Mouse (Mus musculus): ENCODE measurements around the gene Gm45837.

Gm45837 gene

GRCm38 (mm10) chr7:101465392-101465791 is 54.7 kb downstream of the Gm45837 start:
- DNase-seq (ENCODE audit: low spot score), result no peak

DNA sequence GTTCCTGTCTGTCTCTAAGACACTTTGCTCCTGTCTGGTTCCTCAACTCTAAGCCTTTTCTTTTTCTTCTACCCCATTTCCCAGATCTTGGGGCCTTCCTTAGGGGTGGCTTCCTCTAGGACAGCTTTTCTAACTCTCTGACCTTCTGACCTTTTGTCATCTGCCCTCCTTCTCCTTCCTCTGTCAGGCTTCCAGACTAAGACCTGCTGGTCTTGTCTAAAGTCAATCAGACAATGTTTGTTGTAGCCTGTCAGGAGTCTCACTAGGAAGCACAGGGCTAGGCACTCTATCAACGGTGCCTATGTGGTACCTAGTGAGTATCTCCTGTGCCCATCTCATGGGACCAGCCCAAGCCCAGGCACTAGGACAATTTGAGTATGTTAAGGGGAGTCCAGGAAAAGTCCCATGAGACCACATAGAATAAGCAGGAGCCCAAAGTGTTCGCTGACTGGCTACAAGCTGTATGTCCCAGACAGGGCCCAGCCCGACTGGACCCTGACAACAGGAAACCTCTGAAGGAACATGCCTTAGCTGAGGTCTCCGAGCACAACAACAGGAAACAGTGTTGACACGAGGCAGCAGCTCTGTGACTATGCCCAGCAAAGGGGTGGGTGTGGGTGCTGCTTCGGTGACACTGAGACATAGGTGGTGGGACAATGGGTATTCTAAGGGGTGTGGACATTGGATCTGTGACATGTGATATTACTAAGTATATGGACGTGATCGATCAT is 55.3 kb downstream of the Gm45837 start:
- DNase-seq (ENCODE audit: low spot score), result no peak

DNA sequence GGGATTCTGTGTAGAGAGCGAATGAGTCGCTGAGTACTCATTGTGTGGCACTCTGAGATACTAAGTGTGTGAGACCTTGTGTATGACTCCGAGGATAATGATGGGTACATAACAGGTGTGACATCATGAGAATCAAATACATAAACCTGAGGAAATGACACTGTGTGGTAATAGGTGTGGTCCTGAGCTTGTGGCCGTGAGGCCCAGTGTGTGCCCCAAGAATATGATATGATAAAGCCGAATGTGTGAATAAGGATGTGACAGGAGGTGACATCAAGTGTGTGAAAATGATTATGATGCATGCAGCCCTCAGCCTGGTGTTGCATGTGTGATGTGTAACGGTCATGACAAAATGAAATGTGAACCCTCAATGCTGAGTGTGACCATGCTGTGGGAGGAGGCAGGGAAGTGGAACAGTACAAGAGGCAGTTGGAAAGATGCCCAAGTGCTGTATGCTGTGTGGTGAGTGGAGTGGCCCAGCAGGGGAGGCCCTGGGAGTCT is 55.9 kb downstream of the Gm45837 start:
- no peak for DNase-seq (ENCODE audit: low spot score)

GRCm38 (mm10) chr7:101471423-101471822 is 60.7 kb downstream of the Gm45837 start:
- no peak for DNase-seq (ENCODE audit: low spot score)

GRCm38 (mm10) chr7:101471968-101472480 is 61.3 kb downstream of the Gm45837 start:
- no peak for DNase-seq (ENCODE audit: low spot score)

GRCm38 (mm10) chr7:101472598-101473558 is 62.2 kb downstream of the Gm45837 start:
- DNase-seq (ENCODE audit: low spot score), result no peak

- no peak for DNase-seq (ENCODE audit: low spot score)
Observed at GRCm38 (mm10) chr7:101474399-101474811, 63.7 kb downstream of the Gm45837 start.

DNA sequence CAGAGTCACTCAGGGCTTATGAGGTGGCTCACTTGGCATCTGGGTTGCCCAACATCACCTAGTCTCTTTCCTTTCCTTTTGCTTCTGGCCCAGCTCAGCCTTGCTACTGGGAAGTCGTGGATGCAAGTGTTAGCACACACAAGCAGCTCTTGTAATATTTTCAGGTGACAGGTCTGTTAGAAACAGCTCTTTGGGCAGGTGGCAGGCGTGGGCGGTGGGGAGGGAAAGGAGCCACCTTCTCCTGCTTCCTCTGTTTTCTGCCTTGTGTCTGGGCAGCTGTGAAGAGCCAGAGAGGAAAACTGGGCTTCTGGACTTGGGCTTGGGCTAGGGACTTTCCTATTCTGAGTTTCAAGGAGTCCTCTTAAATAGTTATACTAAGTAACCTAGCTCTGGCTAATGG is 65.3 kb downstream of the Gm45837 start:
- DNase-seq (ENCODE audit: low spot score), result no peak

GRCm38 (mm10) chr7:101476493-101476892 is 65.8 kb downstream of the Gm45837 start:
- DNase-seq (ENCODE audit: low spot score), result no peak

- no peak for DNase-seq (ENCODE audit: low spot score)
Observed at GRCm38 (mm10) chr7:101477200-101477599, 66.5 kb downstream of the Gm45837 start.

DNA sequence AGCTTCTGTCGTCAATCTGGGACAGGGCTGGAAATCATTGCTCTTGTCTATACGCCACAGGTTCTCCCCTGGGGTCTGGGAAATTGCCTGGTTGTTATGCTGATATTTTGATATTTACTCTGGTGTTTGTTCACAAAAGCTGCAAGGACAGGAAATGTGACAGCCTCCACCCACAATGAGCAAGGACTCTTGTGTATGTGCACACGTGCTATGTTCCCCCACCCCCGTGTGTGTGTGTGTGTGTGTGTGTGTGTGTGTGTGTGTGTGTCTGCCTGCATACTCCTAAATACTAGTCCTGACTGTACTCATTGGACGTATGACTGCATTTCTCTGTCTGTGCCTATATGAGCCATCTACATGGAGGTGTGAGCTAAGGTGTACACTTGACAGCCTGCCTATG is 67.4 kb downstream of the Gm45837 start:
- DNase-seq (ENCODE audit: low spot score), result no peak

DNA sequence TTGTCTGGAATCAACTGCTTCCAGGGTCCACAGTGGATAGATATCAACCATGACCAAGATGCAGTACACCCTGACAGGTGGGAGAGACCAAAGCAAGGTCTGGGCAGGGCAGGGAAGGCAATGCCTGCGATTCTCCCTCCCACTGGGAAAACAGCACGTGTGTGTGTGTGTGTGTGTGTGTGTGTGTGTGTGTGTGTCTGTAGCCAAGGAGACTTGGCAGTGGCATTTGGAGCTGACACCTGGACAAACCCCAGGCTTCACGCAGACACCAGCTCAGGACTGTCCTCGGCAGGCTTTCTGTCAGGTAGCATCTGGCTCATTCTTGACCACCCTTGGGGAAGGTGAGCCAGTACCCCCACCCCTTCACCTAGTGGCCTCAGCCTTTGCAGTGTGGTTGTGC is 69.2 kb downstream of the Gm45837 start:
- DNase-seq (ENCODE audit: low spot score), result no peak

GRCm38 (mm10) chr7:101480671-101481070 is 70.0 kb downstream of the Gm45837 start:
- no peak for DNase-seq (ENCODE audit: low spot score)

- DNase-seq (ENCODE audit: low spot score), result no peak
Observed at GRCm38 (mm10) chr7:101481872-101482498, 71.3 kb downstream of the Gm45837 start.

DNA sequence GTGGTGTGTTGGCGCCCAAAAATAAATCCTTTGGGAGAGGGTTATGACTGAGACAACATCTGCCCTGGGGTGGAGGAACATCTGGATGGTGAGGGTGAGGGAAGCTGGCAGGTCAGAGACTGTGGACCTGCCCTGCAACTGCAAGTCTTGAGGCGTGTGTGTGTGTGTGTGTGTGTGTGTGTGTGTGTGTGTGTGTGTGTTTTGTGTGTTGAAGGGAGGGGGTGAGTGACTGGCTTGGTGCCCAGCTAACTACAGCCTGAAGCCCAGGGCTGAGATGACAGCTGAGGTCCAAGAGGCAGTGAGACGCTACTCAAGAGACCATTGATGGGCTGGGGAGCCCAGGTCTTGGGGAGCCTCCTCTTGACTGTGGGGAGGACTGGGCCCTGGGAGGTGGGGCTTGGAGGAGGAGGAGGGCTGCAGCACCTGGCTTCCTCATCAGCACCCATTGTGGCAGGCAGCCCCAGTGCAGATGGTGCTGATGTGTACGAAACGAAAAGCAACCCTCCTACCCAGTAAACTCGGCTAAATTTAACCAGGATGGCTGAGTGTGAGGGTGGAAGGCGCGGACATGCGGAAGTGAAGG is 71.9 kb downstream of the Gm45837 start:
- DNase-seq (ENCODE audit: low spot score), result peak; percentile 54

- DNase-seq (ENCODE audit: low spot score), result no peak
Observed at GRCm38 (mm10) chr7:101483498-101484115, 72.9 kb downstream of the Gm45837 start.

DNA sequence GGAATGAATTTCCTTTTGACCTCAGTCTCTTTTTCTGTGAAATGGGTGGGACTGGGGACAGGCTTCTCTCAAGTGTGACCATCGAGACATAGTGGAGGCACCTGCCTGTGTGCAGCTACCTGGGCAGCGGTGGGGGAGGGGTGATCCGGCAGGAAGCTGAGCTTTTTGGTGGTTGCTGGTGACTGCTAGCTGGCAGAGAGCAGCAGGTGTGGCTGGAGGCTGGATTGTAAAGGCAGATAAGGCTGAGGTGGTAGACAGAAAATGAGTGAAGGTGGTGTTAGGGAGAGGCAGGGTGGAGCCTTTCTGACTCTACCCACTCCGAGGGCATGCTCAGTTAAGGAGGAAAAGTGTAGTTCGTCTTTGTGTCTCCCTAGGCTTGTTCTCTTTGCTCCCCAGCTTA is 76.4 kb downstream of the Gm45837 start:
- DNase-seq (ENCODE audit: low spot score), result no peak

DNA sequence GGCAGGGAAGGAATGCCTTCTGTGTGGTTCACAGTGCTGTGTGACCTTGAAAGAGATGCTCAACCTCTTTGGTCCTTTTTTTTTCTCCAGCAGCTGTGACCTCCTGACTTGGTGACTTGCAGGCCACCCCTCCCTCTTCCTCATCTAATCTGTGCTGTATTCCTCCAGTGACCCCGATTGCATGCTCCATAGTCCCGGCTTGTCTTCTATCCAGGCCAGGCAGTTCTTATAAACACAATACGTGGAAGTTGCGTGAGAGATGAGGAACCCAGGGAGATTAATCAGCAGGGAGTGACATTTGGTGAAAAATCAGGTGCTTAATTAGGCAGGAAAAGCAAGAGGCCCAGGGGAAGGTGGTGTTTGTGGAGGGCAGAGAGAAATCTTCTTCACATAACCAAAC is 80.3 kb downstream of the Gm45837 start:
- DNase-seq (ENCODE audit: low spot score), result no peak

- no peak for DNase-seq (ENCODE audit: low spot score)
Observed at GRCm38 (mm10) chr7:101498385-101498784, 87.7 kb downstream of the Gm45837 start.

- no peak for DNase-seq (ENCODE audit: low spot score)
Observed at GRCm38 (mm10) chr7:101499251-101499650, 88.6 kb downstream of the Gm45837 start.

- no peak for DNase-seq (ENCODE audit: low spot score)
Observed at GRCm38 (mm10) chr7:101499701-101500100, 89.0 kb downstream of the Gm45837 start.
